In genomic region chr5:107515453-107515852, GRCm38 (mm10) we compare ENCODE assay signal across 22 mouse cellular contexts. TPM values are rescaled to one million over a fixed set of nuclear protein-coding genes. Genes with fewer than 3 reads are reported as not detected.
DNase-seq lines count a peak whose midpoint lies in the region; ATAC-seq and TF ChIP-seq lines count a peak whose summit lies in the region.
"Had no signal": no experiment of that assay in that cellular context is flagged by ENCODE, and none has a peak within 500 bp of the region (broad histone marks: within the 10 kb centered on the region; RNA-seq: fewer than 3 reads in every experiment).

No protein-coding gene starts in this region.

- H3K36me3 ChIP-seq in liver, embryonic 16.5 days (ENCODE audit: control insufficient read depth, insufficient read depth), result no peaks in the 10 kb centered on the region
- H3K36me3 ChIP-seq: embryonic facial prominence, embryonic 12.5 days; hindbrain, embryonic 10.5 days had no signal

- no peak overlapping the region for H3K9ac ChIP-seq in liver, embryonic 16.5 days (ENCODE audit: low read depth, low read length)
- H3K9ac ChIP-seq: embryonic facial prominence, embryonic 12.5 days; forebrain, embryonic 12.5 days; hindbrain, embryonic 14.5 days had no signal

- ATAC-seq in liver, embryonic 16.5 days (ENCODE audit: low read depth), result 0 out of 2 replicates have a peak, but pooled peaks have one; percentile 43
- ATAC-seq: forebrain, embryonic 16.5 days had no signal

- H3K9me3 ChIP-seq in liver, embryonic 16.5 days (replicated peaks; ENCODE audit: control insufficient read depth, low read length), result no peaks in the 10 kb centered on the region
- H3K9me3 ChIP-seq: embryonic facial prominence, embryonic 12.5 days; forebrain, embryonic 12.5 days; hindbrain, embryonic 10.5 days had no signal

- no peaks in the 10 kb centered on the region for H3K4me1 ChIP-seq in liver, embryonic 16.5 days (ENCODE audit: control insufficient read depth, low read depth, low read length)
- H3K4me1 ChIP-seq: embryonic facial prominence, embryonic 12.5 days; forebrain, embryonic 12.5 days; hindbrain, embryonic 10.5 days had no signal

- peak overlapping the region; percentile 70; the same call in 1 of the 2 replicates for H3K27ac ChIP-seq in left cerebral cortex, adult 2 months
- no peak overlapping the region for H3K27ac ChIP-seq in liver, embryonic 16.5 days (ENCODE audit: low read length)
- H3K27ac ChIP-seq: embryonic facial prominence, embryonic 12.5 days; forebrain, embryonic 12.5 days; hindbrain, embryonic 10.5 days; hindbrain, embryonic 14.5 days had no signal

- H3K27me3 ChIP-seq in liver, embryonic 16.5 days (ENCODE audit: control insufficient read depth, insufficient read depth, low read depth, low read length), result no peaks in the 10 kb centered on the region
- H3K27me3 ChIP-seq: CH12.LX; embryonic facial prominence, embryonic 12.5 days; forebrain, embryonic 12.5 days had no signal

- DNase-seq in left cerebral cortex, adult 2 months (ENCODE audit: extremely low spot score in 1 of 2, low spot score in 2 of 2), result no peak
- DNase-seq in left cerebral cortex, adult 11 months (ENCODE audit: low spot score), result no peak
- DNase-seq in 416B (ENCODE audit: low read depth), result peak; percentile 34
- peak; percentile 6 for DNase-seq in MEL-GATA-1-ER (ENCODE audit: extremely low read depth, low read depth)
- DNase-seq in ovary, postnatal 10 days (ENCODE audit: low spot score), result no peak
- no peak for DNase-seq in yolk sac, embryonic 10.5 days (ENCODE audit: low spot score)
- DNase-seq: adrenal gland, postnatal 10 days; cerebellum, adult 11 months; cerebellum, adult 8-10 months; cerebellum, postnatal 14 days; gastrocnemius, postnatal 10 days; heart, adult 18-20 months had no signal

- no peak overlapping the region for H3K4me2 ChIP-seq in liver, embryonic 16.5 days (ENCODE audit: low read depth, low read length)
- H3K4me2 ChIP-seq: embryonic facial prominence, embryonic 12.5 days; forebrain, embryonic 12.5 days; heart, embryonic 11.5 days; hindbrain, embryonic 14.5 days had no signal

- WGBS in liver, embryonic 16.5 days (ENCODE audit: insufficient replicate concordance), result 62% methylated on average over 3 of the region's 3 CpGs

- no peak for TF ChIP-seq CTCF in left cerebral cortex, adult 2 months (IDR thresholded peaks at IDR 0.05)

- intact Hi-C loops in left cerebral cortex, adult 2 months (cut with DNase I), result no loop called here

- H3K4me3 ChIP-seq in left cerebral cortex, adult 2 months, result no peak overlapping the region
- H3K4me3 ChIP-seq in liver, embryonic 16.5 days (ENCODE audit: low read depth, low read length), result no peak overlapping the region
- H3K4me3 ChIP-seq: embryonic facial prominence, embryonic 12.5 days; forebrain, embryonic 12.5 days; hindbrain, embryonic 10.5 days had no signal

RNA-seq across cellular contexts. Expression of gene Gm42669, which starts 8.0 kb away (rescaled TPM):
- total RNA-seq in left cerebral cortex, adult 2 months (2021), result under 1 TPM; 0.18 to 0.42 TPM
- polyA plus RNA-seq in liver, embryonic 16.5 days (2015; fragmentation: Nextera tagmentation; extraction: Ambion mirVana), result 0.04 TPM in 1 of 2 replicates, not detected in the other
- total RNA-seq: adrenal gland, postnatal 4 days; heart, adult 18-20 months had no signal

RNA-seq across cellular contexts. Expression of gene 1700028K03Rik, which starts 19.1 kb away (rescaled TPM):
- 1 to 10 TPM in 1 of 2 experiments, under 1 TPM in 1; 0.68 to 1.3 TPM for total RNA-seq in left cerebral cortex, adult 2 months (2021)
- polyA plus RNA-seq in liver, embryonic 16.5 days (2015; fragmentation: Nextera tagmentation; extraction: Ambion mirVana), result 0.11 TPM in 1 of 2 replicates, not detected in the other
- total RNA-seq: CH12.LX; heart, adult 18-20 months; heart, postnatal 25 days had no signal

Comparison
In these comparisons a context has a peak if more than half of its experiments do, and no peak if none do; other contexts are left out.
1. DNase-seq: peak in 416B (single experiment) and MEL-GATA-1-ER (single experiment); none in left cerebral cortex, adult 2 months (0 of 2), left cerebral cortex, adult 11 months (single experiment), ovary, postnatal 10 days (single experiment) and yolk sac, embryonic 10.5 days (single experiment).